Mouse (Mus musculus): Measurements from ENCODE around the gene Tcf3. TPM values are rescaled to one million over a fixed set of nuclear protein-coding genes. Genes with fewer than 3 reads are reported as not detected.

The Tcf3 gene
- polyA plus RNA-seq, 2 experiments from 2014 or later, result 7.5 to 8.5 TPM

GRCm38 (mm10) chr10:80385310-80385709 lies 48.1 kb downstream of the Tcf3 start:
- no peak for ATAC-seq

GRCm38 (mm10) chr10:80384709-80385108 lies 48.7 kb downstream of the Tcf3 start:
- no peak for ATAC-seq

- ATAC-seq, result no peak
These were observed 49.3 kb downstream of the Tcf3 start for GRCm38 (mm10) chr10:80384115-80384639.

- no peak for ATAC-seq
These were observed 50.0 kb downstream of the Tcf3 start for GRCm38 (mm10) chr10:80383431-80383830.

GRCm38 (mm10) chr10:80382641-80383365 lies 50.6 kb downstream of the Tcf3 start:
- no peak for ATAC-seq

GRCm38 (mm10) chr10:80377716-80378115 lies 55.7 kb downstream of the Tcf3 start:
- no peak for ATAC-seq

- ATAC-seq, result peak; percentile 93
These were observed 57.3 kb downstream of the Tcf3 start for GRCm38 (mm10) chr10:80376160-80376559.

- ATAC-seq, result no peak
These were observed 59.4 kb downstream of the Tcf3 start for GRCm38 (mm10) chr10:80374063-80374462.

- no peak for ATAC-seq
These were observed 60.7 kb downstream of the Tcf3 start for GRCm38 (mm10) chr10:80372706-80373105.

- ATAC-seq, result no peak
These were observed 61.5 kb downstream of the Tcf3 start for GRCm38 (mm10) chr10:80371983-80372382.

GRCm38 (mm10) chr10:80371411-80371966 lies 62.0 kb downstream of the Tcf3 start:
- ATAC-seq, result no peak

- ATAC-seq, result no peak
These were observed 63.3 kb downstream of the Tcf3 start for GRCm38 (mm10) chr10:80369995-80370747.

GRCm38 (mm10) chr10:80368392-80368791 lies 65.1 kb downstream of the Tcf3 start:
- peak; percentile 48 for ATAC-seq

- no peak for ATAC-seq
These were observed 65.5 kb downstream of the Tcf3 start for GRCm38 (mm10) chr10:80367954-80368353.

- ATAC-seq, result no peak
These were observed 67.7 kb downstream of the Tcf3 start for GRCm38 (mm10) chr10:80365736-80366135.

- no peak for ATAC-seq
These were observed 69.7 kb downstream of the Tcf3 start for GRCm38 (mm10) chr10:80363734-80364133.

Other genes with a start within 250 kb of the Tcf3 start
- gene Mum1, start 207.2 kb downstream of the Tcf3 start, polyA plus RNA-seq (2017; shearing (Covaris generic)), result 10 to 100 TPM; 73.3 to 96.9 TPM
- gene Ndufs7, start 184.5 kb downstream of the Tcf3 start, polyA plus RNA-seq (2017; shearing (Covaris generic)), result 100 to 1,000 TPM; 231 to 237 TPM
- gene Gamt, start 172.6 kb downstream of the Tcf3 start, polyA plus RNA-seq (2017; shearing (Covaris generic)), result under 1 TPM in 1 of 2 experiments, not detected in 1; 0.47 TPM
- 10 to 100 TPM; 10.4 to 14.7 TPM for gene Dazap1, start 172.2 kb downstream of the Tcf3 start, polyA plus RNA-seq (2017; shearing (Covaris generic))
- 1,000 to 10,000 TPM; 1,622 to 1,794 TPM for gene Rps15, start 141.2 kb downstream of the Tcf3 start, polyA plus RNA-seq (2017; shearing (Covaris generic))
- under 1 TPM in 1 of 2 experiments, not detected in 1; 0.16 TPM for gene Apc2, start 137.7 kb downstream of the Tcf3 start, polyA plus RNA-seq (2017; shearing (Covaris generic))
- gene 2310011J03Rik, start 113.1 kb downstream of the Tcf3 start, polyA plus RNA-seq (2017; shearing (Covaris generic)), result 10 to 100 TPM; 47.1 to 59.9 TPM
- gene Pcsk4, start 104.1 kb downstream of the Tcf3 start, polyA plus RNA-seq (2017; shearing (Covaris generic)), result 10 to 100 TPM; 11.9 to 12.3 TPM
- gene Reep6, start 103.7 kb downstream of the Tcf3 start, polyA plus RNA-seq (2017; shearing (Covaris generic)), result under 1 TPM in 1 of 2 experiments, not detected in 1; 0.51 TPM
- gene Adamtsl5, start 85.2 kb downstream of the Tcf3 start, polyA plus RNA-seq (2017; shearing (Covaris generic)), result not detected
- gene Plk5, start 77.2 kb downstream of the Tcf3 start, polyA plus RNA-seq (2017; shearing (Covaris generic)), result not detected
- 1 to 10 TPM in 1 of 2 experiments, not detected in 1; 1.3 TPM for gene Mex3d, start 46.0 kb downstream of the Tcf3 start, polyA plus RNA-seq (2017; shearing (Covaris generic))
- 10 to 100 TPM; 26.7 to 27.2 TPM for gene Mbd3, start 34.1 kb downstream of the Tcf3 start, polyA plus RNA-seq (2017; shearing (Covaris generic))
- 100 to 1,000 TPM; 268 to 337 TPM for gene Uqcr11, start 26.8 kb downstream of the Tcf3 start, polyA plus RNA-seq (2017; shearing (Covaris generic))
- not detected for gene Onecut3, start 61.2 kb upstream of the Tcf3 start, polyA plus RNA-seq (2017; shearing (Covaris generic))
- gene Atp8b3, start 105.5 kb upstream of the Tcf3 start, polyA plus RNA-seq (2017; shearing (Covaris generic)), result not detected
- gene Rexo1, start 127.9 kb upstream of the Tcf3 start, polyA plus RNA-seq (2017; shearing (Covaris generic)), result 10 to 100 TPM; 13.6 to 16.4 TPM
- 1 to 10 TPM; 7.2 to 10.0 TPM for gene Klf16, start 143.7 kb upstream of the Tcf3 start, polyA plus RNA-seq (2017; shearing (Covaris generic))
- 1 to 10 TPM; 2.3 to 9.7 TPM for gene Abhd17a, start 156.7 kb upstream of the Tcf3 start, polyA plus RNA-seq (2017; shearing (Covaris generic))
- 100 to 1,000 TPM in 1 of 2 experiments, 10 to 100 TPM in 1; 98.1 to 145 TPM for gene Scamp4, start 169.2 kb upstream of the Tcf3 start, polyA plus RNA-seq (2017; shearing (Covaris generic))
- gene Adat3, start 169.2 kb upstream of the Tcf3 start, polyA plus RNA-seq (2017; shearing (Covaris generic)), result 1 to 10 TPM; 1.7 to 3.6 TPM
- gene Gm49322, start 172.4 kb upstream of the Tcf3 start, polyA plus RNA-seq (2017; shearing (Covaris generic)), result 10 to 100 TPM; 11.1 to 13.6 TPM
- 10 to 100 TPM in 1 of 2 experiments, 1 to 10 TPM in 1; 6.9 to 12.8 TPM for gene Csnk1g2, start 189.2 kb upstream of the Tcf3 start, polyA plus RNA-seq (2017; shearing (Covaris generic))
- 1 to 10 TPM; 7.2 to 7.3 TPM for gene Btbd2, start 223.4 kb upstream of the Tcf3 start, polyA plus RNA-seq (2017; shearing (Covaris generic))
- 10 to 100 TPM; 37.3 to 51.7 TPM for gene Mknk2, start 244.5 kb upstream of the Tcf3 start, polyA plus RNA-seq (2017; shearing (Covaris generic))